In the genomic region with DNA sequence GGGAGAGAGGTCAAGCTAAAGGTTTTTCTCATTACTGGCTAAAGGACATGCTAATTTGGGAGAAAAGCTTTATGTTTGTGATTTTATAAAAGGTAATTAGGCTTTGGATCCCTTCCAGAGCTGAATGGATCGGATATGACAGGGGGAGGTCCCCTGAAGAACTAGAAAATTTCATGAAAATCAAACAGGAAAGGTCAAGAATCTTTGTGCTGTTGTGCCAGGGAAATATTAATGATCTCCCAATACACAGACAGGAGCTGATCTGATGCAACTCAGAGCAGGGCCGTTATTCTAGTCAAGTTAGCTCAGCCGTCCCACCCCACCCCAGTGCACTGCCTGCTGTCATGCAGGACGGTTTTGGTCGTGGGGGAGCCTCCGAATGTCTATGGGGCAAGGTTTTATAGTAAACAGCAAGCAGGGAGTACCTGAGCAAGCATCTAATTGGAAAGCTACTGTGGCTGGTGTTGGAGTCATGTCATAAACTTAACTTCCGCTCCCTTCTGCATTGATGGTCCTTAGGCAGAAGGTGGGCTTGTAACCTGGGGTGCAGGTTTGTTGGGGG, we compare ENCODE assay signal across 39 mouse cellular contexts. TPM values are rescaled to one million over a fixed set of nuclear protein-coding genes. Genes with fewer than 3 reads are reported as not detected.
DNase-seq lines count a peak whose midpoint lies in the region; ATAC-seq and TF ChIP-seq lines count a peak whose summit lies in the region.
"Had no signal": no experiment of that assay in that cellular context is flagged by ENCODE, and none has a peak within 500 bp of the region (broad histone marks: within the 10 kb centered on the region; RNA-seq: fewer than 3 reads in every experiment).

No protein-coding gene starts in this region.

- no peaks in the 10 kb centered on the region for H3K9me3 ChIP-seq in kidney, embryonic 16.5 days (ENCODE audit: low read length)
- no peaks in the 10 kb centered on the region for H3K9me3 ChIP-seq in kidney, embryonic 15.5 days (replicated peaks)
- no peaks in the 10 kb centered on the region for H3K9me3 ChIP-seq in lung, embryonic 14.5 days (ENCODE audit: low read depth, low read length)
- H3K9me3 ChIP-seq in MEL (replicated peaks; ENCODE audit: insufficient read depth, low read length) = no peaks in the 10 kb centered on the region
- no peaks in the 10 kb centered on the region for H3K9me3 ChIP-seq in hindbrain, embryonic 10.5 days
- H3K9me3 ChIP-seq: embryonic facial prominence, embryonic 10.5 days; embryonic facial prominence, embryonic 15.5 days; forebrain, embryonic 12.5 days; G1E; hindbrain, embryonic 15.5 days had no signal

- no peak for DNase-seq in gastrocnemius, adult 2 months
- DNase-seq in gastrocnemius, postnatal 4 days (ENCODE audit: low spot score in 2 of 2) = no peak
- DNase-seq in lung, embryonic 14.5 days = peak; percentile 49
- DNase-seq in lung, adult 2 months = no peak
- peak; percentile 5 for DNase-seq in MEL (ENCODE audit: low read depth, low spot score)
- DNase-seq in hindbrain, embryonic 10.5 days (ENCODE audit: low spot score) = no peak
- DNase-seq: cerebellum, adult 18-20 months; forebrain, postnatal 0 days; gastrocnemius, postnatal 10 days; left cerebral cortex, postnatal 4 days; lung, postnatal 14 days; right cerebral cortex, postnatal 4 days; thymus, adult 2 months; thymus, postnatal 36 days had no signal

- no peak overlapping the region for H3K9ac ChIP-seq in kidney, embryonic 16.5 days (replicated peaks; ENCODE audit: low read length)
- no peak overlapping the region for H3K9ac ChIP-seq in kidney, embryonic 15.5 days
- H3K9ac ChIP-seq in lung, embryonic 14.5 days = no peak overlapping the region
- no peak overlapping the region for H3K9ac ChIP-seq in MEL (ENCODE audit: control insufficient read depth, low read depth, low read length, poor library complexity, severe bottlenecking)
- H3K9ac ChIP-seq: embryonic facial prominence, embryonic 15.5 days; forebrain, embryonic 12.5 days; forebrain, postnatal 0 days; hindbrain, embryonic 15.5 days; liver, embryonic 14.5 days had no signal

- no peak for TF ChIP-seq CTCF in gastrocnemius, adult 2 months (IDR thresholded peaks at IDR 0.05)
- TF ChIP-seq CTCF in lung, embryonic 14.5 days (IDR thresholded peaks at IDR 0.05; ENCODE audit: low read depth) = no peak
- TF ChIP-seq CTCF in lung, adult 2 months (IDR thresholded peaks at IDR 0.05; ENCODE audit: insufficient read depth, low read length) = no peak
- no peak for TF ChIP-seq CTCF in MEL (IDR thresholded peaks at IDR 0.05 in 2 of 3, conservative IDR thresholded peaks at IDR 0.05 in 1 of 3; ENCODE audit: control insufficient read depth in 1 of 3, insufficient read depth in 1 of 3, low read depth in 2 of 3, low read length in 3 of 3, poor library complexity in 1 of 3, severe bottlenecking in 1 of 3)

- TF ChIP-seq POLR2A in lung, adult 2 months (IDR thresholded peaks at IDR 0.05; ENCODE audit: borderline replicate concordance, extremely low read depth, low read depth, low read length) = no peak
- TF ChIP-seq POLR2A in MEL (IDR thresholded peaks at IDR 0.05; ENCODE audit: control insufficient read depth in 1 of 2, insufficient read depth in 1 of 2, low read depth in 1 of 2, low read length in 2 of 2, poor library complexity in 1 of 2) = no peak

- no peaks in the 10 kb centered on the region for H3K27me3 ChIP-seq in kidney, embryonic 16.5 days (ENCODE audit: insufficient read depth, low read length)
- 0 out of 2 replicates have a peak, but pooled peaks cover 3% of the 10 kb centered on the region for H3K27me3 ChIP-seq in kidney, embryonic 15.5 days
- no peaks in the 10 kb centered on the region for H3K27me3 ChIP-seq in lung, embryonic 14.5 days (ENCODE audit: insufficient read depth, low read length)
- no peaks in the 10 kb centered on the region for H3K27me3 ChIP-seq in MEL (ENCODE audit: control insufficient read depth in 1 of 2, insufficient read depth in 2 of 2, low read length in 2 of 2)
- H3K27me3 ChIP-seq in hindbrain, embryonic 10.5 days (ENCODE audit: insufficient read depth, poor library complexity, severe bottlenecking) = no peaks in the 10 kb centered on the region
- H3K27me3 ChIP-seq: embryonic facial prominence, embryonic 15.5 days; forebrain, embryonic 12.5 days; hindbrain, embryonic 15.5 days had no signal

- ATAC-seq in kidney, embryonic 16.5 days (ENCODE audit: low FRiP score, low TSS enrichment) = 0 out of 2 replicates have a peak, but pooled peaks have one; percentile 42
- ATAC-seq in kidney, embryonic 15.5 days (replicated peaks; ENCODE audit: low FRiP score) = no peak
- ATAC-seq in lung, embryonic 14.5 days (ENCODE audit: insufficient read depth) = peak; percentile 48; the same call in 1 of the 2 replicates
- ATAC-seq: forebrain, postnatal 0 days; inflammation-experienced regulatory T-cells, adult 6 months; midbrain, embryonic 16.5 days had no signal

- intact Hi-C loops in gastrocnemius, adult 2 months (cut with DNase I) = no loop called here

- H3K79me2 ChIP-seq in MEL (ENCODE audit: control insufficient read depth, insufficient read depth, low read length, poor library complexity) = no peaks in the 10 kb centered on the region

- H3K36me3 ChIP-seq in kidney, embryonic 16.5 days (ENCODE audit: insufficient read depth, low read length) = no peaks in the 10 kb centered on the region
- H3K36me3 ChIP-seq in kidney, embryonic 15.5 days = no peaks in the 10 kb centered on the region
- H3K36me3 ChIP-seq in lung, embryonic 14.5 days (ENCODE audit: insufficient read depth) = no peaks in the 10 kb centered on the region
- H3K36me3 ChIP-seq in MEL (ENCODE audit: control insufficient read depth in 1 of 2, insufficient read depth in 2 of 2, low read length in 2 of 2) = no peaks in the 10 kb centered on the region
- H3K36me3 ChIP-seq in hindbrain, embryonic 10.5 days = no peaks in the 10 kb centered on the region
- H3K36me3 ChIP-seq: embryonic facial prominence, embryonic 10.5 days; embryonic facial prominence, embryonic 15.5 days; forebrain, embryonic 12.5 days; G1E; hindbrain, embryonic 15.5 days had no signal

- TF ChIP-seq EP300 in MEL (IDR thresholded peaks at IDR 0.05; ENCODE audit: low read depth in 1 of 2, low read length in 2 of 2) = no peak

- no peak overlapping the region for H3K4me3 ChIP-seq in gastrocnemius, adult 2 months
- H3K4me3 ChIP-seq in kidney, embryonic 16.5 days (ENCODE audit: low read length) = no peak overlapping the region
- no peak overlapping the region for H3K4me3 ChIP-seq in kidney, embryonic 15.5 days (replicated peaks)
- no peak overlapping the region for H3K4me3 ChIP-seq in lung, embryonic 14.5 days (ENCODE audit: low read depth, low read length)
- H3K4me3 ChIP-seq in lung, adult 2 months (replicated peaks; ENCODE audit: extremely low read depth, low read depth, low read length) = no peak overlapping the region
- no peak overlapping the region for H3K4me3 ChIP-seq in MEL (ENCODE audit: control insufficient read depth in 1 of 2, insufficient read depth in 1 of 2, low read depth in 2 of 2, low read length in 2 of 2)
- H3K4me3 ChIP-seq in hindbrain, embryonic 10.5 days = no peak overlapping the region
- H3K4me3 ChIP-seq: embryonic facial prominence, embryonic 10.5 days; embryonic facial prominence, embryonic 15.5 days; forebrain, embryonic 12.5 days; hindbrain, embryonic 15.5 days; layer of hippocampus, adult 2 months had no signal

- H3K4me1 ChIP-seq in kidney, embryonic 16.5 days (ENCODE audit: insufficient read depth, low read length) = peaks cover 15% of the 10 kb centered on the region
- peaks cover 12% of the 10 kb centered on the region; the same call in 1 of the 2 replicates for H3K4me1 ChIP-seq in kidney, embryonic 15.5 days
- H3K4me1 ChIP-seq in lung, embryonic 14.5 days (ENCODE audit: insufficient read depth) = no peaks in the 10 kb centered on the region
- peaks cover 10% of the 10 kb centered on the region for H3K4me1 ChIP-seq in lung, adult 2 months (ENCODE audit: control insufficient read depth, insufficient read depth, low read length)
- H3K4me1 ChIP-seq in MEL (ENCODE audit: control insufficient read depth in 1 of 2, insufficient read depth in 2 of 2, low read length in 2 of 2) = no peaks in the 10 kb centered on the region
- H3K4me1 ChIP-seq in hindbrain, embryonic 10.5 days (replicated peaks) = peaks cover 8% of the 10 kb centered on the region; the same call in 1 of the 2 replicates
- H3K4me1 ChIP-seq: embryonic facial prominence, embryonic 15.5 days; forebrain, embryonic 12.5 days; hindbrain, embryonic 15.5 days had no signal

- peak overlapping the region; percentile 20; the same call in 1 of the 2 replicates for H3K27ac ChIP-seq in gastrocnemius, adult 2 months
- no peak overlapping the region for H3K27ac ChIP-seq in kidney, embryonic 16.5 days (ENCODE audit: low read length)
- H3K27ac ChIP-seq in kidney, embryonic 15.5 days = no peak overlapping the region
- H3K27ac ChIP-seq in lung, embryonic 14.5 days (ENCODE audit: low read depth) = no peak overlapping the region
- H3K27ac ChIP-seq in MEL (ENCODE audit: control insufficient read depth, low read depth, low read length) = no peak overlapping the region
- H3K27ac ChIP-seq in hindbrain, embryonic 10.5 days = no peak overlapping the region
- H3K27ac ChIP-seq: embryonic facial prominence, embryonic 10.5 days; embryonic facial prominence, embryonic 15.5 days; forebrain, embryonic 12.5 days; hindbrain, embryonic 15.5 days; layer of hippocampus, adult 2 months; liver, embryonic 14.5 days; stomach, postnatal 0 days had no signal

- TF ChIP-seq RAD21 in MEL (IDR thresholded peaks at IDR 0.05; ENCODE audit: low read depth, low read length) = no peak

- 43% methylated on average over 7 of the region's 7 CpGs for WGBS in kidney, embryonic 16.5 days
- WGBS in kidney, embryonic 15.5 days = 49% methylated on average over 7 of the region's 7 CpGs
- WGBS in lung, embryonic 14.5 days = 48% methylated on average over 7 of the region's 7 CpGs
- WGBS in lung, adult 2 months = 59% methylated on average over 7 of the region's 7 CpGs
- 66% methylated on average over 7 of the region's 7 CpGs for WGBS in hindbrain, embryonic 10.5 days

- H3K4me2 ChIP-seq in kidney, embryonic 16.5 days (replicated peaks; ENCODE audit: low read depth, low read length) = no peak overlapping the region
- H3K4me2 ChIP-seq in kidney, embryonic 15.5 days = no peak overlapping the region
- H3K4me2 ChIP-seq in lung, embryonic 14.5 days = no peak overlapping the region
- H3K4me2 ChIP-seq: embryonic facial prominence, embryonic 15.5 days; forebrain, embryonic 12.5 days; heart, embryonic 11.5 days; hindbrain, embryonic 15.5 days; midbrain, embryonic 11.5 days had no signal

RNA-seq across cellular contexts. Expression of gene Gnat3, which starts 33.3 kb away (rescaled TPM):
- under 1 TPM in 1 of 2 experiments, not detected in 1; 0.17 TPM for total RNA-seq in gastrocnemius, adult 2 months (2021)
- under 1 TPM in 1 of 2 experiments, not detected in 1; 0.20 TPM for total RNA-seq in gastrocnemius, postnatal 4 days (2021)
- not detected in 2 replicates for polyA plus RNA-seq in kidney, embryonic 16.5 days (2015; fragmentation: Nextera tagmentation; extraction: Ambion mirVana)
- not detected in 2 replicates for polyA plus RNA-seq in kidney, embryonic 15.5 days (2015; fragmentation: Nextera tagmentation; extraction: Ambion mirVana)
- not detected in 2 replicates for polyA plus RNA-seq in lung, embryonic 14.5 days (2014; fragmentation: Nextera tagmentation; extraction: Ambion mirVana)
- not detected in 2 replicates for polyA plus RNA-seq in lung, adult 2 months (2012; rRNA removed)
- not detected in 2 replicates for total RNA-seq in MEL (2012; rRNA removed)
- polyA plus RNA-seq in MEL (2012; ENCODE audit: insufficient read depth in 1 of 2, insufficient read length in 2 of 2, low read depth in 1 of 2, low replicate concordance in 2 of 2, missing spikeins in 1 of 2) = not detected
- 0.77 and 2.4 TPM in 2 replicates for polyA plus RNA-seq in hindbrain, embryonic 10.5 days (2016; fragmentation: Nextera tagmentation; extraction: Ambion mirVana)
- total RNA-seq: adrenal gland, postnatal 14 days; common myeloid progenitor, adult 5-6 weeks; forebrain, postnatal 0 days; granulocyte monocyte progenitor cell, adult 5-6 weeks; hematopoietic stem cell, adult 5-6 weeks; layer of hippocampus, adult 2 months; layer of hippocampus, postnatal 14 days; left cerebral cortex, adult 8-10 months; left cerebral cortex, postnatal 4 days; megakaryocyte, adult 5-6 weeks; neutrophil, adult 5-6 weeks had no signal
- polyA plus RNA-seq: embryonic facial prominence, embryonic 15.5 days; forebrain, embryonic 12.5 days; forebrain, postnatal 0 days; G1E; heart, embryonic 11.5 days; hindbrain, embryonic 15.5 days; inflammation-experienced regulatory T-cells, adult 6 months; kidney, embryonic 14.5 days; limb, embryonic 14.5 days; liver, embryonic 14.5 days; midbrain, embryonic 16.5 days; spleen, adult 2 months; stomach, postnatal 0 days had no signal

RNA-seq across cellular contexts. Expression of gene Cd36, which starts 40.5 kb away (rescaled TPM):
- total RNA-seq in gastrocnemius, adult 2 months (2021) = 100 to 1,000 TPM; 237 to 443 TPM
- total RNA-seq in gastrocnemius, postnatal 4 days (2021) = 100 to 1,000 TPM; 395 to 448 TPM
- polyA plus RNA-seq in kidney, embryonic 16.5 days (2015; fragmentation: Nextera tagmentation; extraction: Ambion mirVana) = 10.1 and 12.7 TPM in 2 replicates
- polyA plus RNA-seq in kidney, embryonic 15.5 days (2015; fragmentation: Nextera tagmentation; extraction: Ambion mirVana) = 10.1 and 11.2 TPM in 2 replicates
- polyA plus RNA-seq in lung, embryonic 14.5 days (2014; fragmentation: Nextera tagmentation; extraction: Ambion mirVana) = 7.6 and 9.7 TPM in 2 replicates
- 154 and 256 TPM in 2 replicates for polyA plus RNA-seq in lung, adult 2 months (2012; rRNA removed)
- 0.13 and 0.19 TPM in 2 replicates for total RNA-seq in MEL (2012; rRNA removed)
- polyA plus RNA-seq in MEL (2012; ENCODE audit: insufficient read depth in 1 of 2, insufficient read length in 2 of 2, low read depth in 1 of 2, low replicate concordance in 2 of 2, missing spikeins in 1 of 2) = under 1 TPM in 1 of 2 experiments, not detected in 1; 0.07 TPM
- polyA plus RNA-seq in hindbrain, embryonic 10.5 days (2016; fragmentation: Nextera tagmentation; extraction: Ambion mirVana) = 1.2 and 1.4 TPM in 2 replicates
- total RNA-seq: granulocyte monocyte progenitor cell, adult 5-6 weeks had no signal
- polyA plus RNA-seq: G1E had no signal

Comparison
In these comparisons a context has a peak if more than half of its experiments do, and no peak if none do; other contexts are left out.
1. DNase-seq: peak in lung, embryonic 14.5 days (single experiment) and MEL (single experiment); none in gastrocnemius, adult 2 months (single experiment), gastrocnemius, postnatal 4 days (0 of 2), lung, adult 2 months (single experiment) and hindbrain, embryonic 10.5 days (single experiment).
2. RNA of gene Cd36, which starts 40.5 kb away (polyA plus RNA-seq): 154 to 256 TPM in lung, adult 2 months; 10.1 to 12.7 TPM in kidney, embryonic 16.5 days, 10.1 to 11.2 TPM in kidney, embryonic 15.5 days, 7.6 to 9.7 TPM in lung, embryonic 14.5 days, 1.2 to 1.4 TPM in hindbrain, embryonic 10.5 days and 0.07 TPM in MEL; every median in the first group is over 10 times any median in the second.